Mouse (Mus musculus): ENCODE measurements around the gene Ifnl2.
"Not testable (repeated sequence)": the region's sequence is repeated elsewhere in the genome, so short reads cannot be mapped to it uniquely, and the experiment has no call there.

DNA sequence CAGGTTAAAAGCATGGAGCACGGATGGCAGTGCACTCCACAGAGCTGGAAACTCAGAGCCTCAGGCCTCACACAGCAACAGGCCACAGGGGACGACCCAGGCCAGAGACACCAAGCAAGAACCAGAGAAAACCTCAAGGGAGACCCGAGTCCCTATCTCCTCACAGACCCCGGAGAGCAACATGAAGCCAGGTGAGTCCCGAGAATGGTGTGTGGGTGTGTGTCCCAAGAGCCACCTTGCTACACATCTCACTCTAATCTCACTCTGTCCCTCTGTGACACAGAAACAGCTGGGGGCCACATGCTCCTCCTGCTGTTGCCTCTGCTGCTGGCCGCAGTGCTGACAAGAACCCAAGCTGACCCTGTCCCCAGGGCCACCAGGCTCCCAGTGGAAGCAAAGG is 12.3 kb upstream of the Ifnl2 start, which contains the start of gene Ifnl3:
- TF ChIP-seq MAFK (IDR thresholded peaks at IDR 0.05; ENCODE audit: insufficient read depth, low read depth, low read length); ZC3H11A (IDR thresholded peaks at IDR 0.05; ENCODE audit: borderline replicate concordance, low read depth, low read length); ZNF384 (IDR thresholded peaks at IDR 0.05; ENCODE audit: low read depth, low read length): not testable (repeated sequence)

Measured in ES-E14 (cell line).